Mouse (Mus musculus): Measurements from ENCODE around the gene Gm9964.
"Not testable (repeated sequence)": the region's sequence is repeated elsewhere in the genome, so short reads cannot be mapped to it uniquely, and the experiment has no call there.

Gm9964 gene

GRCm38 (mm10) chr11:79296856-79297491 is at the start of gene Gm9964:
Gm9964 (minus strand) TSS chr11:79296906.
- DNase-seq (ENCODE audit: low spot score): no peak

DNA sequence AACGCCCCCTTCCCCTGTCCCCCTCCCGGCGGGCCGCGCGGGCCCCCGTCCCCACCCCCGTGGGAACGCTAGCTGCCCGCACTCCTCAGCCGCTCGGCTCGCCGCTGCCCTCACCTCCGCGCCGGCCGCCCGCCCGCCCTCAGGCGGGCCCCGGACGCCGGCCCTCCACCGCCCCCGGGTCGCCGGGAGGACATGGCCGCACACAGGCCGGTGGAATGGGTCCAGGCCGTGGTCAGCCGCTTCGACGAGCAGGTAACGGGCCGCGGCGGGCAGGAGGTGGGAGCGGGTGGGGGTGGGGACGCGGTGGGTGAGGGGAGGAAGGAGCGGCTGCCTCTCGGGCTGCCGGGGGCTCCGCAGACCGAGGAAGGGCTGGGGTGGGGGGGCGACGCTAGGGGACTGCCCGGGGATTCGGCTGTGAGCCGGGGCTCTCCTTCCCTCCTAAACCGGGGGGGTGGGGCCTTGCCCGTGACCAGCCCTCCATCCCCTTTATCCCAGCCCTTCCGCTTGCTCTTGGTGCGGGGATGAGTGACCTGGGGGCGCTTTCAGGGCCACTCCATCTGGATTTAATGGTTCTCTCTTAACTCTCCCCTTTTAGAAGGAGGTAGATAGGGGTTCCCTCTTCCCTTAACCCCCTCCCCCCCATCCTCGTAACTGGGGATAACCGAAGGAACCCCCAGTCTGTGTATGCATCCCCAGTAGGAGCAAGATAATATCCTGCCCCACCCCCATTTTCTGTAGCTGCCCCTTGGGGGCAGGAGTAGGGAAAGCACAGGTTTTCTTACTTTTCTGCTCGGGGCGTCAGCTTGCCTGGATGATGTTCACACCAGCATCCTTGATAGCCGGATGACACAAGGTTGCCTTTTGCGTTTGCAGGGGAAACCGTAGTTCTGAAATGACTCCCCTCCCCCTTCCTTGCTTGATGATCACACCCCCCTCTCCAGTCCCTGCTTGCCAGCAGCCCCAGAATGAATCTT is 43.4 kb upstream of the Gm9964 start:
- no peak for DNase-seq (ENCODE audit: low spot score)

- peak; percentile 97 for DNase-seq (ENCODE audit: low spot score)
These were observed 42.6 kb upstream of the Gm9964 start, which contains the start of gene Nf1 for GRCm38 (mm10) chr11:79339234-79339807. Nf1 (plus strand) TSS chr11:79339693.

DNA sequence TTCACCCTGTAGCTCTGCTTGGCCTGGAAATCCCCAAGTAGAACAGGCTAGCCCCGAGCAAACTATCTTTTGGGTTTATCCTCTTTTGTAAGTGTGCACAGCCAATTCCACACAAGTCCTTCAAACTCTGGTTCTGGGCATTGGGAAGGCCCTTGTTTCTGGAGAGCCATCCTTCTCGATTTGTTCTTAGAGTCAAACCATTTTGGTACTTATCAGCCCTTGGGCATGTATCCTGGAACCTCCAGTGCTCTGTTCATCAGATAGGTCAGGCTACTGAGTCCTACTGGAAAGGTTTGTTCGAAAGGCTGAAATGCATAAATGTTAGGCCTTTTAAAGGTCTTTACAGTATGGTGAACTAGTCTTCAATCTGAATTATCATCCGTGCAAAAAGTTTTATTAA is 41.9 kb upstream of the Gm9964 start:
- no peak for DNase-seq (ENCODE audit: low spot score)

DNA sequence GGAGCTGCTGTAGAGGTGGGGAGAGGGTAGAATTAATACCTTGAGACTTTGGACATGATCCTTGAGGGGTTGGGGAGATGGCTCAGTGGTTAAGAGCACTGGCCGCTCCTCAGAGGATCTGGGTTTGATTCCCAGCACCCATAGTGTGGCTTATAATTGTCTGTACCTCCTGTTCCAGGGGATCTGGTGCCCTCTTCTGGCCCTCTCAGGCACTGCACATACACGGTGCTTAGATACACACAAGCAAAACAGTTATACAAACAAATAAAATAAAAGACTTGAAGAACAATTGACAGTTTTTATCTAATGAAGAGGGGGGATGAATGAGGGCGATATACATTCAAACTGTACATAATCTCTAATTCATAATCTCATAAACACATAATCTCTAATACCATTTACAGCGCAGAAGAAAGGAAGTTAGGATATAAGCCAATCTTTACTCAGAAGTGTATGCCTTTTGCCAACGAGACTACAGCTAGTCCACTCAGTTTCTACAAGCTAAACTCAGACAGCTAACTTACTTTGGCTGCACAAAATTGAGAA is 40.1 kb upstream of the Gm9964 start:
- no peak for DNase-seq (ENCODE audit: low spot score)

DNA sequence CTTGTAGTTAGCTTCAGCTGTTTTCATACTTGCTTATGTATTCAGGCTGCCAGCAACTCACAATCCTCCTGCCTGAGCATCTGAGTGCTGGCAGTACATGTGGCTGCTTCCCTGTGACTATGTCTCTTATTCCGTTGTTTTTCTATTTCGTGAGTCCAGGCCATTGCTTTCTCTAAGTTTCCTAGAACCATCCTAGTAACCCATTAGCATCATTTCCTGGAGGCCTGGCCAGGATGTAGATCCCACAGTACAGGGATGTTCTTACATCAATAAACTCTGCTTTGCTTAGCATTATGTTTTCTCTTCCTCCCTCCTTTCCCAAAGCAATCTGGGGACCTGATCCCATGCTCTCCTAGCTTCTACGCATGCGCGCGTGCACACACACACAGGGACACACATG is 38.4 kb upstream of the Gm9964 start:
- DNase-seq (ENCODE audit: low spot score): no peak

DNA sequence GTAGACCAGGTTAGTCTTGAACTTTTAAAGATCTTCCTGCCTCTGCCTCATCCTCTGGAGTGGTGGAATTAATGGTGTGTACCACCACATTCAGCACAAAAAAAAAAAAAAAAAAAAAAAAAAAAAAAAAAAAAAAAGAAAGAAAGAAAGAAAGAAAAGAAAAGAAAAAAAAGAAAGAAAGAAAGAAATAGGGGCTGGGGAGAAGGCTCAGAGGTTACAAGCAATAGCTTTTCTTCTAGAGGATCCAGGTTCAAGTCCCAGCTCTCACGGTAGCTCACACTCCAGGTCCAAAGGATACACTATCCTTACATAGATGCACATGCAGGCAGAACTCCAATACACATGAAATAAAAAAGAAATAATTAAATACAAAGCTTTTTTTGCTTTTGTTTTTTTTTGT is 32.9 kb upstream of the Gm9964 start:
- DNase-seq (ENCODE audit: low spot score): no peak

GRCm38 (mm10) chr11:79328060-79328459 is 31.4 kb upstream of the Gm9964 start:
- no peak for DNase-seq (ENCODE audit: low spot score)

- DNase-seq (ENCODE audit: low spot score): peak; percentile 44
These were observed 30.4 kb upstream of the Gm9964 start for GRCm38 (mm10) chr11:79327106-79327505.

DNA sequence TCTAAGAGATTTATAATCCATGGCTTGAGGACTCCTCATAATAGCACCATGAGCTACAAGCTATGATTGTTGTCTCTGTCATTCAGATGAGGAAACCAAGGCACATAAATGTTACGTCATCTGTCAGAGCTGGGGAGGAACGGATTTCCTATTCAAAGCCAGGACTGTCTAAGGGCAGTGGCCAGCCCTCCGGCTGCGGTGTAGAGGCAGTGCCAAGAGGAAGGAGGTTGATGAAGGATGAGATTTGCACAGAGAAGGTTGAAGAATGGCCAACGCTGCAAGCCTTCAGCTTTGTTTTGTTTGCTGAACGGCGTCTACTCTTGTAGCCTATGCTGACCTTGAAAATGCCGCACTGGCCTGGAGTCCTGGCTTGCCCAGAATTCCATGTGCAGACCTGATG is 29.0 kb upstream of the Gm9964 start:
- DNase-seq (ENCODE audit: low spot score): no peak

DNA sequence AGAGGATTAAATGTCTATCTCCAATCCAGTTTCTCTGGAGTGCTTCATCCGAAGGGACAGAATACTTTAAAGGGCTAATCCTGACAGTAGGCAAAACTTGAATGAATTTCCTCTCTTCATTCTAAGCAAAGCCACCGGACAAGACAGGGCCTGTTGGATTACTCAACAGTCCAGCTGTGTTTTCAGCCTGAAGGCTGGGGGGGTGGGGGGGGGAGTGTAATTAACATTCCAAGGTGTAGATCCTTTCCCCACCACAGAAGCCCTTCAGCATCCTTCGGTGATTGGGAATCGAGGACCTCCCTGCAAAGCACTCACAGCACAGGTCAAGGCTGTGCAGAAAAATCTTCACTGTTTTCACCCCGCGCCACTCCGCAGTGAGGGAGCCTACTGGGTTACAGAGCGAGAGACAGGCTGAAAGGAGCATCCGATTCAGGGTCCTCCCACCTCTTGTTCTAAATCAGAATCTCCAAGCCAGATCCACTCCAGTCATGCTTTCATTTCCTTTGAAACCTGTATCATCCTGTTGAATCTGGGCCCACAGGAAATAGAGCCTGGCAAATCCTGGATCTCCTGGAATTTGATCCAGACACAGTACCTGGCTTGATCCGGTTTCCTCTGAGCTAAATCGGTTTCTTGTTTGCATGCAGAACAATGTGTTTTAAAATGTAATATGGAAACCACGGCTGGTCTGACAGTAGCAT is 27.4 kb upstream of the Gm9964 start:
- DNase-seq (ENCODE audit: low spot score): no peak

- DNase-seq (ENCODE audit: low spot score): no peak
These were observed 23.1 kb upstream of the Gm9964 start for GRCm38 (mm10) chr11:79319807-79320206.

DNA sequence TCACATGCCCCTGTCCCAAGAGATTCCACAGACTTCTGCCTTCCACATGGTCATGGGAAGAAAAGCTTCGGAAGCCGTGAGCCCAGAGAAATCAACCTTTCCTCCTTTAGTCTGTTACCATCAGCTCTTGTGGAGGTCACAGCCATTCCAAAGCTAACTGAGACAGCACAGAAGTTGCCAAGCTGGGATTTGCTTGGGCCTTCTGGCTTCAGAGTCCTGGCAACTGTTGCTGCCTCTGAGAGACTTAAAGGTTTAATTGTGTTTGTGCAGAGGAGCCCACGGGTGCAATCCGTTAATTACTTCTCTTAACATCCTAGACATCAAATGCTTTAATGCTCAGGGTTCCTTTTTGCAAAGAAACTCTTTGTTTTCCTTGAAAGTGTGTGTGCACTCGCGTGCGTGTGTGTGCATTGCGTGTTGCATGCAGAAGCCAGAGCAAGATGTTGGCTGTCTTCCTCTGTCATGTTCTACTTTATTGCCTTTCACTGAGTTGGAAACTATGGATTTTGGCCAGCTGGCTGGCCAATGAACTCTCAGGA is 20.2 kb upstream of the Gm9964 start:
- no peak for DNase-seq (ENCODE audit: low spot score)

- DNase-seq (ENCODE audit: low spot score): no peak
These were observed 13.8 kb upstream of the Gm9964 start for GRCm38 (mm10) chr11:79310467-79310866.

DNA sequence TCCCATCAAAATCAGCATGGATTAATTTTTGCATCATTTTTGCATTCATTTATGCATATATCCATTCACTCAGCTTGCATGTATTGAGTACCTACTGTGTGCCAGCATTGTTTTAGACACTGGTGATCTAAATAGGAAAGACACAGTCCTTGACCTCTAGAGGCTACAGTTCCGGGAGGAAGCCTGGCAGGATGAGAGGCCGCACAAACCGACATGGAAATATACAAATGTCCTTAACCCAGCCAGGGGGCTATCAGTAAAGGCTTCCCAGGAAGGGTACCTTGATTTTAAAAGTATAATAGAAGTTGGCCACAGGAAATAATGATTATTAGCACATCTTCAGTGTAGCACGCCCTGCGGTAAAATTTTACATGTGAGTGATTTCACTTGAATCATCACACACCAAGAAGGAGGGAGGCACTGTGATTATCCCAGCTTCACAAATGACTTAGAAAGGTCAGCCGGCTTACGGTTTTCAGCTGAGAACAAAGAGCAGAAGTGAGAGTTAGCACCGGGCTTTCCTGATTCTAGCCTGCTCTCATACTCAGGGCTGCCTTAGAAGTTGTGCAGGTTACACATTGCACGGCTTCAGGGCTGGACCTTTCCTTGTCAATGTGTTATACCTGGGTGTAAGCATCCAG is 11.0 kb upstream of the Gm9964 start:
- no peak for DNase-seq (ENCODE audit: low spot score)

DNA sequence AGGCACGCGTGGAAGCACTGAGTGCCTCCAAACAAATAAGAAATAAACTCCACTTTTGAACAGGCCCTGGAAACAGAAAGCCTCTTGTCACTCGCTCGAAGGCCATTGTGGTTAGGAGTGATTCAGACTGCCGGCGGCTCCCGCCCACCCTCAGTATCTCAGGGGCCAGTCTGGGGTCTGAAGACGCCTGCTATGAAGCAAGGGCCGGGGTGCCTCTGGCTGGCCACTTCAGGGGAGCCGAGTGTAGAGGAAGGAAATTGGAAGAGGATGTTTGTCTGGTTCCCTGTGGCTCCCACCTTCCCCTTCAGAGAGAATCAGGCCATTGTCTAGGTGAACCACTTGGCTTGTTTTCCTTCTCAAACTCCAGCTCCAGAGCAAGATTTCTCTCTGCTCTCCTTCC is 10.3 kb upstream of the Gm9964 start:
- peak; percentile 39 for DNase-seq (ENCODE audit: low spot score)

- no peak for DNase-seq (ENCODE audit: low spot score)
These were observed 9.8 kb upstream of the Gm9964 start for GRCm38 (mm10) chr11:79306510-79306909.

GRCm38 (mm10) chr11:79305697-79306340 is 9.1 kb upstream of the Gm9964 start:
- no peak for DNase-seq (ENCODE audit: low spot score)

GRCm38 (mm10) chr11:79304245-79304644 is 7.5 kb upstream of the Gm9964 start:
- DNase-seq (ENCODE audit: low spot score): not testable (repeated sequence)

DNA sequence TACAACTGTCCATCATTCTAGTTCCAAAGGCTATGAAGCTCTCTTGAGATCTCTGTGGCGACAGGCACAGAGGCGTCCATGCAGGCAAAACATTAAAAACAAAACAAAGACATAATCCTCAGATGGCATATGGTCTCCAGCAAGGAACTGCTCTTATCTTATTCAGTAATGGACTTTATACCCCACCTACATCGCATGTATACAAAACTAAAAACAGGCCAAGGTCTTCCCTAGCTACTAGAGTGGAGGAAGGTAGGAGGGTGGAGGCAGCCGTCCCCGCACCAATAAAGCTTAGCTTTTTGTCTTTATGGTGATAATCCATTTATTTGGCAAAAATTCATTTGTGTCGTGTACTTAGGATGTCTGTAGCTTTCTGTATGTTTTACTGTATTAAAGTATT is 6.4 kb upstream of the Gm9964 start:
- no peak for DNase-seq (ENCODE audit: low spot score)
